Mouse (Mus musculus): ENCODE data around the gene Cdhr5. TPM values are rescaled to one million over a fixed set of nuclear protein-coding genes. Genes with fewer than 3 reads are reported as not detected.

Cdhr5 gene
- polyA plus RNA-seq, 1 experiment: not detected

DNA sequence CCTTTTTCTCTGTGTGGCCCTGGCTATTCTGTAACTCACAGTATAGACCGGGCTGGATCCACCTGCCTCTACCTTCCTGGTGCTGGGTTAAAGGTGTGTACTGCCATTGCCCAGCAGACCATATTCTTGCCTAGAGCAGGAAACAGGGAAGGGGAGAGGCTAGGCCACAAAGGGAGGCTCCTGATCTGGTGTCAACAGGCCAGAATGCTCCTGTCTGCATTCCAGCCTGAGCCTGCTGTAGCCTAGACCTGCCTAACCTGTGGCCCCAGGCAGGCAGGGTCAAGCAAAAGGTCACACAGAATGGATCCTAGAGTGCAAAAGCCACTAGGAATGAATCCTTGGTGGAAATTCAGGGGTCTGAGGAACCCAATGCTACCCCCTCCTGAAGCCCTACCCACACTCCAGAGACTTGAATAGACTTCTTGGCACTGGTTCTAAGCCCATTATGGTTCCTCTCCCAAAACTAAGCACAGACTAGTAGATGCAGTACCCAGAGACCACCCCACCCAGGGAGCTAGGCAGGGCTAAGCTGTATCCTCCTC lies 57.0 kb downstream of the Cdhr5 start:
- no peak for TF ChIP-seq GATA1 (IDR thresholded peaks at IDR 0.05; ENCODE audit: low read length)

Other genes starting within 250 kb of the Cdhr5 start
- not detected in 2 replicates for gene Gm17387, start 247.7 kb downstream of the Cdhr5 start, polyA plus RNA-seq (2012)
- not detected in 2 replicates for gene B4galnt4, start 215.7 kb downstream of the Cdhr5 start, polyA plus RNA-seq (2012)
- 0.05 TPM in 1 of 2 replicates, not detected in the other for gene Pkp3, start 198.6 kb downstream of the Cdhr5 start, polyA plus RNA-seq (2012)
- gene Sigirr, start 176.2 kb downstream of the Cdhr5 start, polyA plus RNA-seq (2012): 7.2 and 9.5 TPM in 2 replicates
- gene Ano9, start 159.0 kb downstream of the Cdhr5 start, polyA plus RNA-seq (2012): not detected in 2 replicates
- gene Ptdss2, start 154.4 kb downstream of the Cdhr5 start, polyA plus RNA-seq (2012): 49.9 and 62.6 TPM in 2 replicates
- gene Rnh1, start 103.9 kb downstream of the Cdhr5 start, polyA plus RNA-seq (2012): 1.5 and 14.6 TPM in 2 replicates
- gene Hras, start 82.8 kb downstream of the Cdhr5 start, polyA plus RNA-seq (2012): 46.6 and 52.7 TPM in 2 replicates
- gene Lrrc56, start 82.6 kb downstream of the Cdhr5 start, polyA plus RNA-seq (2012): 2.4 and 3.1 TPM in 2 replicates
- 0.08 and 0.10 TPM in 2 replicates for gene Lmntd2, start 62.7 kb downstream of the Cdhr5 start, polyA plus RNA-seq (2012)
- gene Rassf7, start 60.9 kb downstream of the Cdhr5 start, polyA plus RNA-seq (2012): 12.7 and 20.3 TPM in 2 replicates
- 132 and 133 TPM in 2 replicates for gene Phrf1, start 48.0 kb downstream of the Cdhr5 start, polyA plus RNA-seq (2012)
- 24.4 and 30.7 TPM in 2 replicates for gene Irf7, start 10.3 kb downstream of the Cdhr5 start, polyA plus RNA-seq (2012)
- gene Sct, start 2.3 kb upstream of the Cdhr5 start, polyA plus RNA-seq (2012): not detected in 2 replicates
- gene Drd4, start 15.2 kb upstream of the Cdhr5 start, polyA plus RNA-seq (2012): 0.03 TPM in 1 of 2 replicates, not detected in the other
- 72.4 and 106 TPM in 2 replicates for gene Deaf1, start 50.9 kb upstream of the Cdhr5 start, polyA plus RNA-seq (2012)
- 8.7 and 9.3 TPM in 2 replicates for gene Tmem80, start 51.0 kb upstream of the Cdhr5 start, polyA plus RNA-seq (2012)
- gene Eps8l2, start 62.1 kb upstream of the Cdhr5 start, polyA plus RNA-seq (2012): not detected in 2 replicates
- gene Taldo1, start 115.4 kb upstream of the Cdhr5 start, polyA plus RNA-seq (2012): 96.8 and 412 TPM in 2 replicates
- gene Gatd1, start 137.3 kb upstream of the Cdhr5 start, polyA plus RNA-seq (2012): 16.2 and 16.7 TPM in 2 replicates
- gene Cend1, start 152.7 kb upstream of the Cdhr5 start, polyA plus RNA-seq (2012): not detected in 2 replicates
- 66.0 and 68.6 TPM in 2 replicates for gene Slc25a22, start 161.1 kb upstream of the Cdhr5 start, polyA plus RNA-seq (2012)
- gene Pidd1, start 167.2 kb upstream of the Cdhr5 start, polyA plus RNA-seq (2012): 39.0 and 55.7 TPM in 2 replicates
- gene Rplp2, start 170.6 kb upstream of the Cdhr5 start, polyA plus RNA-seq (2012): 3,328 and 6,963 TPM in 2 replicates
- gene Pnpla2, start 178.4 kb upstream of the Cdhr5 start, polyA plus RNA-seq (2012): 61.7 and 77.3 TPM in 2 replicates
- 0.09 TPM in 1 of 2 replicates, not detected in the other for gene Cracr2b, start 184.3 kb upstream of the Cdhr5 start, polyA plus RNA-seq (2012)
- 15.2 and 30.8 TPM in 2 replicates for gene Cd151, start 190.6 kb upstream of the Cdhr5 start, polyA plus RNA-seq (2012)
- 88.8 and 114 TPM in 2 replicates for gene Polr2l, start 198.3 kb upstream of the Cdhr5 start, polyA plus RNA-seq (2012)
- 26.6 and 26.7 TPM in 2 replicates for gene Tspan4, start 198.5 kb upstream of the Cdhr5 start, polyA plus RNA-seq (2012)